Mouse (Mus musculus) MEL (cell line): ENCODE data around the gene Gm37240. TPM values are rescaled to one million over a fixed set of nuclear protein-coding genes. Genes with fewer than 3 reads are reported as not detected.

Experiments
- DNase-seq: peaks from one replicate; pipeline ENCODE4 v3.0.0; 2011; ENCODE audit warnings: low read depth, low spot score
- H3K27ac ChIP-seq: 2 replicates; pipeline ENCODE4 v1.5.1; 2012; ENCODE audit warnings: low read depth, mild to moderate bottlenecking, control low read depth, low read length, moderate library complexity; ENCODE audit not compliant: control insufficient read depth
- H3K27me3 ChIP-seq, 2 experiments: fragments of 150-350 bp in 1 of 2; sonication (generic) in 1 of 2; 2 replicates each; pipeline ENCODE4 v1.6.1; 2012; ENCODE audit warnings: low read length in 2 of 2, mild to moderate bottlenecking in 2 of 2, improper control_type of control experiment in 1 of 2, moderate library complexity in 1 of 2; ENCODE audit not compliant: insufficient read depth in 2 of 2, control insufficient read depth in 1 of 2
- H3K36me3 ChIP-seq, 2 experiments: 2 replicates each; pipeline ENCODE4 v1.6.1; 2012 to 2014; ENCODE audit warnings: low read length in 2 of 2, improper control_type of control experiment in 1 of 2, inconsistent platforms in 1 of 2, mild to moderate bottlenecking in 1 of 2; ENCODE audit not compliant: insufficient read depth in 2 of 2, control insufficient read depth in 1 of 2
- H3K4me1 ChIP-seq, 2 experiments: fragments of 150-350 bp in 1 of 2; sonication (generic) in 1 of 2; 2 replicates each; pipeline ENCODE4 v1.6.1; 2012; ENCODE audit warnings: low read length in 2 of 2, improper control_type of control experiment in 1 of 2, mild to moderate bottlenecking in 1 of 2; ENCODE audit not compliant: insufficient read depth in 2 of 2, control insufficient read depth in 1 of 2
- H3K4me3 ChIP-seq, 2 experiments: fragments of 150-350 bp in 1 of 2; sonication (generic) in 1 of 2; 2 replicates each; pipeline ENCODE4 v1.5.1; 2012; ENCODE audit warnings: low read depth in 2 of 2, low read length in 2 of 2, mild to moderate bottlenecking in 2 of 2, moderate library complexity in 2 of 2, control low read depth in 1 of 2, improper control_type of control experiment in 1 of 2; ENCODE audit not compliant: control insufficient read depth in 1 of 2, insufficient read depth in 1 of 2
- H3K79me2 ChIP-seq: 2 replicates; pipeline ENCODE4 v1.6.1; 2012; ENCODE audit warnings: mild to moderate bottlenecking, low read length, moderate library complexity; ENCODE audit not compliant: control insufficient read depth, poor library complexity, insufficient read depth
- H3K9ac ChIP-seq: 2 replicates; pipeline ENCODE4 v1.6.1; 2012; ENCODE audit warnings: low read depth, mild to moderate bottlenecking, control low read depth, low read length, moderate library complexity; ENCODE audit not compliant: control insufficient read depth, poor library complexity, severe bottlenecking
- H3K9me3 ChIP-seq: fragments of 150-350 bp; sonication (generic); replicated peaks from 2 replicates; pipeline ENCODE4 v1.6.1; 2012; ENCODE audit warnings: mild to moderate bottlenecking, low read length, improper control_type of control experiment, moderate library complexity; ENCODE audit not compliant: insufficient read depth
- BHLHE40 ChIP-seq: IDR thresholded peaks from 2 replicates; pipeline ENCODE4 v1.6.1; 2012; ENCODE audit warnings: low read depth, mild to moderate bottlenecking, inconsistent platforms, low read length, improper control_type of control experiment, borderline replicate concordance
- CHD1 ChIP-seq: IDR thresholded peaks from 2 replicates; pipeline ENCODE4 v1.6.1; 2012; ENCODE audit warnings: low read depth, mild to moderate bottlenecking, inconsistent platforms, low read length, improper control_type of control experiment
- CHD2 ChIP-seq: IDR thresholded peaks from 2 replicates; pipeline ENCODE4 v1.6.1; 2011; ENCODE audit warnings: low read length, improper control_type of control experiment
- EP300 ChIP-seq, 2 experiments: IDR thresholded peaks; 2 replicates each; pipeline ENCODE4 v1.6.1; 2011; ENCODE audit warnings: improper control_type of control experiment in 2 of 2, low read length in 2 of 2, low read depth in 1 of 2, mild to moderate bottlenecking in 1 of 2
- ETS1 ChIP-seq: IDR thresholded peaks from 2 replicates; pipeline ENCODE4 v1.6.1; 2012; ENCODE audit warnings: low read depth, mild to moderate bottlenecking, inconsistent platforms, low read length, improper control_type of control experiment, moderate library complexity
- GABPA ChIP-seq: IDR thresholded peaks from 2 replicates; pipeline ENCODE4 v1.6.1; 2012; ENCODE audit warnings: low read depth, mild to moderate bottlenecking, inconsistent platforms, low read length, improper control_type of control experiment, moderate library complexity
- GATA1 ChIP-seq: IDR thresholded peaks from 2 replicates; pipeline ENCODE4 v1.6.1; 2011; ENCODE audit warnings: low read depth, low read length, improper control_type of control experiment
- HCFC1 ChIP-seq: IDR thresholded peaks from 2 replicates; pipeline ENCODE4 v1.6.1; 2012; ENCODE audit warnings: low read depth, mild to moderate bottlenecking, inconsistent platforms, low read length, improper control_type of control experiment, moderate library complexity
- MAFK ChIP-seq: IDR thresholded peaks from 2 replicates; pipeline ENCODE4 v1.6.1; 2011; ENCODE audit warnings: low read depth, mild to moderate bottlenecking, low read length, improper control_type of control experiment, borderline replicate concordance
- MAZ ChIP-seq: IDR thresholded peaks from 2 replicates; pipeline ENCODE4 v1.6.1; 2012; ENCODE audit warnings: low read depth, mild to moderate bottlenecking, inconsistent platforms, low read length, improper control_type of control experiment
- MEF2A ChIP-seq: IDR thresholded peaks from 2 replicates; pipeline ENCODE4 v1.6.1; 2014; ENCODE audit warnings: low read depth, mild to moderate bottlenecking, inconsistent platforms, low read length, improper control_type of control experiment; ENCODE audit not compliant: poor library complexity, insufficient replicate concordance, severe bottlenecking; ENCODE audit errors: extremely low read depth
- MXI1 ChIP-seq: IDR thresholded peaks from 2 replicates; pipeline ENCODE4 v1.6.1; 2011; ENCODE audit warnings: mild to moderate bottlenecking, low read depth, low read length, improper control_type of control experiment
- MYC ChIP-seq: IDR thresholded peaks from 2 replicates; pipeline ENCODE4 v1.6.1; 2011; ENCODE audit warnings: low read depth, mild to moderate bottlenecking, low read length, improper control_type of control experiment, moderate library complexity
- NELFE ChIP-seq: IDR thresholded peaks from 2 replicates; pipeline ENCODE4 v1.6.1; 2011; ENCODE audit warnings: low read depth, low read length, improper control_type of control experiment
- NRF1 ChIP-seq: IDR thresholded peaks from 2 replicates; pipeline ENCODE4 v1.6.1; 2014; ENCODE audit warnings: low read depth, mild to moderate bottlenecking, inconsistent platforms, low read length, improper control_type of control experiment, moderate library complexity; ENCODE audit not compliant: poor library complexity, insufficient read depth, severe bottlenecking
- POLR2A ChIP-seq, 2 experiments: IDR thresholded peaks; 2 replicates each; pipeline ENCODE4 v1.6.1; 2011 to 2012; ENCODE audit warnings: low read length in 2 of 2, mild to moderate bottlenecking in 2 of 2, control low read depth in 1 of 2, improper control_type of control experiment in 1 of 2, low read depth in 1 of 2, moderate library complexity in 1 of 2; ENCODE audit not compliant: control insufficient read depth in 1 of 2, insufficient read depth in 1 of 2, poor library complexity in 1 of 2
- POLR2AphosphoS5 ChIP-seq: IDR thresholded peaks from 2 replicates; pipeline ENCODE4 v1.6.1; 2012; ENCODE audit warnings: low read depth, borderline replicate concordance, mild to moderate bottlenecking, inconsistent platforms, low read length, moderate library complexity, mixed read lengths
- RCOR1 ChIP-seq: IDR thresholded peaks from 2 replicates; pipeline ENCODE4 v1.6.1; 2012; ENCODE audit warnings: low read depth, mild to moderate bottlenecking, inconsistent platforms, low read length, improper control_type of control experiment
- SIN3A ChIP-seq: IDR thresholded peaks from 2 replicates; pipeline ENCODE4 v1.6.1; 2012; ENCODE audit warnings: low read length, improper control_type of control experiment, inconsistent platforms
- SMC3 ChIP-seq: IDR thresholded peaks from 2 replicates; pipeline ENCODE4 v1.6.1; 2011; ENCODE audit warnings: low read depth, low read length, improper control_type of control experiment
- TAL1 ChIP-seq: IDR thresholded peaks from 2 replicates; pipeline ENCODE4 v1.6.1; 2012; ENCODE audit warnings: mild to moderate bottlenecking, inconsistent platforms, low read length, moderate library complexity, mixed read lengths
- TBP ChIP-seq: IDR thresholded peaks from 2 replicates; pipeline ENCODE4 v1.8.0; 2011; ENCODE audit warnings: low read depth, low read length, improper control_type of control experiment
- TCF12 ChIP-seq: IDR thresholded peaks from 2 replicates; pipeline ENCODE4 v1.6.1; 2014; ENCODE audit warnings: low read depth, mild to moderate bottlenecking, inconsistent platforms, low read length, improper control_type of control experiment, moderate library complexity
- UBTF ChIP-seq: IDR thresholded peaks from 2 replicates; pipeline ENCODE4 v1.6.1; 2012; ENCODE audit warnings: low read depth, mild to moderate bottlenecking, inconsistent platforms, low read length, improper control_type of control experiment, moderate library complexity, borderline replicate concordance; ENCODE audit not compliant: insufficient read depth
- USF1 ChIP-seq: IDR thresholded peaks from 2 replicates; pipeline ENCODE4 v1.6.1; 2014; ENCODE audit warnings: low read depth, mild to moderate bottlenecking, inconsistent platforms, low read length, improper control_type of control experiment, moderate library complexity
- ZC3H11A ChIP-seq: IDR thresholded peaks from 2 replicates; pipeline ENCODE4 v1.6.1; 2012; ENCODE audit warnings: low read depth, mild to moderate bottlenecking, inconsistent platforms, low read length, improper control_type of control experiment
- ZMIZ1 ChIP-seq: IDR thresholded peaks from 2 replicates; pipeline ENCODE4 v1.6.1; 2012; ENCODE audit warnings: low read depth, mild to moderate bottlenecking, inconsistent platforms, low read length, improper control_type of control experiment, moderate library complexity
- polyA plus RNA-seq, 2 experiments: library from polyadenylated mRNA; stranded (reverse) in 1 of 2; unstranded in 1 of 2; fragments of >175 nt in 1 of 2; fragments of >200 nt in 1 of 2; gene quantifications; 2 replicates each; pipeline versions ENCODE4 v1.2.1 to v1.2.4; 2012; ENCODE audit warnings: low replicate concordance in 2 of 2, low read depth in 1 of 2; ENCODE audit not compliant: insufficient read length in 2 of 2, insufficient read depth in 1 of 2, missing spikeins in 1 of 2
- total RNA-seq: library from RNA; depleted of rRNA; stranded (reverse); fragments of 300-350 nt; gene quantifications from 2 replicates; pipeline ENCODE4 v1.2.3, GENCODE M21; 2012

Gm37240 gene
- total and polyA plus RNA-seq, 3 experiments, result 0.04 TPM; not detected in 2

- Histone ChIP-seq H3K27ac (no peak overlapping the region), H3K4me3 (no peak overlapping the region), H3K9ac (no peak overlapping the region), H3K27me3 (no peaks in the 10 kb centered on the region; a peak in 1 of 4 replicates), H3K36me3 (no peaks in the 10 kb centered on the region), H3K79me2 (no peaks in the 10 kb centered on the region), H3K4me1 (no peaks in the 10 kb centered on the region), H3K9me3 (no peaks in the 10 kb centered on the region)
- no peak for TF ChIP-seq HCFC1
- TF ChIP-seq CHD2, result no peak
- TF ChIP-seq TBP, result no peak
- no peak for TF ChIP-seq RCOR1
- TF ChIP-seq NRF1, result no peak
- no peak for TF ChIP-seq USF1
- no peak for TF ChIP-seq ETS1
- TF ChIP-seq NELFE, result no peak
- TF ChIP-seq GATA1, result no peak
- TF ChIP-seq POLR2AphosphoS5, result no peak
- TF ChIP-seq SMC3, result no peak
- no peak for TF ChIP-seq UBTF
- TF ChIP-seq MAZ, result no peak
- TF ChIP-seq EP300 (IDR thresholded peaks at IDR 0.05; ENCODE audit: low read depth in 1 of 2, low read length in 2 of 2), result no peak
- TF ChIP-seq TAL1, result no peak
- no peak for TF ChIP-seq MEF2A
- no peak for TF ChIP-seq BHLHE40
- TF ChIP-seq MAFK, result no peak
- TF ChIP-seq GABPA, result no peak
- no peak for DNase-seq
Observed at GRCm38 (mm10) chr3:85853715-85854114, 33.6 kb downstream of the Gm37240 start.

GRCm38 (mm10) chr3:85850079-85850478, 37.2 kb downstream of the Gm37240 start:
- Histone ChIP-seq H3K27me3 (no peaks in the 10 kb centered on the region; a peak in 1 of 4 replicates), H3K9ac (no peak overlapping the region), H3K4me3 (no peak overlapping the region), H3K36me3 (no peaks in the 10 kb centered on the region), H3K4me1 (no peaks in the 10 kb centered on the region), H3K27ac (no peak overlapping the region), H3K9me3 (no peaks in the 10 kb centered on the region), H3K79me2 (no peaks in the 10 kb centered on the region)
- no peak for TF ChIP-seq HCFC1
- TF ChIP-seq ZMIZ1, result no peak
- TF ChIP-seq MXI1, result no peak
- no peak for TF ChIP-seq GABPA
- TF ChIP-seq ZC3H11A, result no peak
- TF ChIP-seq USF1, result no peak
- no peak for TF ChIP-seq MYC
- TF ChIP-seq CHD1, result no peak
- no peak for TF ChIP-seq UBTF
- no peak for TF ChIP-seq TCF12
- no peak for TF ChIP-seq EP300 (IDR thresholded peaks at IDR 0.05; ENCODE audit: low read depth in 1 of 2, low read length in 2 of 2)
- no peak for TF ChIP-seq SIN3A
- no peak for TF ChIP-seq POLR2A (IDR thresholded peaks at IDR 0.05; ENCODE audit: control insufficient read depth in 1 of 2, insufficient read depth in 1 of 2, low read depth in 1 of 2, low read length in 2 of 2, poor library complexity in 1 of 2)
- no peak for TF ChIP-seq CHD2
- DNase-seq, result no peak
